Mouse (Mus musculus) neural tube, embryonic 10.5 days (tissue): ENCODE results near the gene Csk.

Experiments
- DNase-seq: peaks from one replicate; pipeline ENCODE4 v3.0.0-alpha.2; 2017; ENCODE audit warnings: low spot score; ENCODE audit errors: extremely low spot score

Gene Csk

GRCm38 (mm10) chr9:57604875-57605274, 48.6 kb downstream of the Csk start:
- DNase-seq: no peak

GRCm38 (mm10) chr9:57602098-57602497, 51.3 kb downstream of the Csk start:
- no peak for DNase-seq

DNA sequence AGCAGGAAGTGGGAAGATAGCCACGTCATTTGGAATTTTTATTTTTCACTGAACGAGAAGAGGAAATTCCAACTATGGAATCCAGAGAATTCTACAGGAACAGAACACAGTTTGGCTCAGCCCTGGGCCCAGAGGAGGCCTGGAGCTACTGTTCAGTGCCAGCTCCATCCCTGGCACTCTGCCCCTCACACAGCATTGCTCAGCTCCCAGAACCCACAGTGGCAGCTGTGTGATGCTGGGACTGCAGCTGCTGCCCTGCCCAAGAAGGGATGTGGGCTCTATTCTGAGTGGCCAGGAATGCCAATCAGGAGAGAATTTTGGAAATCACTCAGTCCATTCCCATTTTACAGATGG, 52.1 kb downstream of the Csk start:
- DNase-seq: no peak

DNA sequence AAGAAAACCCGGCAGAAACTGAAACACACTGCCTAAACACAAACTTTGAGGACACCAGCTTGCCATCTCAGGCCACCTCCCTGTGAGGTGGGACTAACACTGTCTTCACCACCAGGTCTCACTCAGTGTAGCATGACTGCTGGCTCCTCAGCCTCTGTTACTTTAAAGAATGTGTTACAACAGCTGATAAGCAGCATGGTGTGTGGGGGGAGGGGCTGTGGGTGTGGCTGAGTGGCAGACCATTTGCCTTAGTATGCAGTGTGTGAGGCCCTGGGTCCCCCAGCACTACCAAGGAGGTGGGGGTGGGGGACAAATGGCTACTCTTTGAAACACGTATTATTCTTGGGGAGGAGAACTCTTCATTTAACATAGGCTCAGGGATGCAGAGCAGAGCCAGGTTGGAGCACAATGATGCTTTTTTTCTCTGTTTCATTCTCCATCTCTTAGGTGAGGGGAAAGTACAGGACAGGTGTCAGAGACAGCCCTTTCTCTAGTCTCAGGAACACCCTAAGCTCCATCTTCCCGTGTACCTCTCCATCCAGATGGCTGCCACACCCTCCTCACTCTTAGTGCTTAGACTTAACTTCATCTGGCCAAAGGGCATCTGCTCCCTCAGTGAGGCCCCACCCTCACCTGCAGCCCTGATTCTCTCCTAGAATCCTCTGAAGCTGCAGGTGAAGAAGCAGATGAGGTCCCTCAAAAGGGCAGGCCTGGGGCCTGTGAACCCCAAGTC, 52.6 kb downstream of the Csk start:
- peak; percentile 46 for DNase-seq

DNA sequence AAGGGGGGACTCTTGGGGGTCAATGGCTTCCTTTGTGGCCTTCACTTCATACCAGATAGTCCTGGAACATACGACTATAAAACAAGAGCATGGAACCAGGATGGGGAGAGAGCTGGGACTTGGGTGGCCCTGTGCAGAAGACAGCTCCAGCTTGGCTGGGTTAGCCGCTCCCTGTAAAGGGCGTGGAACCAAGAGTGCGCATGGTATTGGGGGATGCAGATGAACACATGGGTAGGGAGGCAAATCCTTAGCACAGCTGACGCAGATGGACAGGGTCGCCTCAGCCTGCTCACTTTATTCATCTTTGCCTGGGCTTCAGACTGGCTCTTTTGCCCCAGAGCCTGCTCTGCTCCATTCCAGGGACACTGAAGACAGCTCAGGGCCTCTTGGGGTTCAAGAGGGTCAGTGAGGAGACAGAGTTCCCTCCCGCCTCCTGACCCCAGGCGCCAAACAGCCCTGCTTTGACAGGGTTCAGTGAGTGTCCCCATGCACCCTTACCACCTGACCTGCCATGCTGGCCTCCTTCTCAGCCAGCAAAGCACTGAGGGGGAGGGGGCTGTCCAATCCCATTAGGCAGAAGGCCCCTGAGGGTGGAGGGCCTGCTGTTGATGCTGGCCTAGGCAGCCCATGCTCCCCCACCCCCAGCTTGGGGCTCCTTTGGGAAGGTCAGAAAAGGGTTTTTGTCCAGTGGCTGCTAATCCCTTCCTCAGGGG, 54.4 kb downstream of the Csk start:
- peak; percentile 23 for DNase-seq

- peak; percentile 21 for DNase-seq
Observed at GRCm38 (mm10) chr9:57597929-57598382, 55.5 kb downstream of the Csk start.

DNA sequence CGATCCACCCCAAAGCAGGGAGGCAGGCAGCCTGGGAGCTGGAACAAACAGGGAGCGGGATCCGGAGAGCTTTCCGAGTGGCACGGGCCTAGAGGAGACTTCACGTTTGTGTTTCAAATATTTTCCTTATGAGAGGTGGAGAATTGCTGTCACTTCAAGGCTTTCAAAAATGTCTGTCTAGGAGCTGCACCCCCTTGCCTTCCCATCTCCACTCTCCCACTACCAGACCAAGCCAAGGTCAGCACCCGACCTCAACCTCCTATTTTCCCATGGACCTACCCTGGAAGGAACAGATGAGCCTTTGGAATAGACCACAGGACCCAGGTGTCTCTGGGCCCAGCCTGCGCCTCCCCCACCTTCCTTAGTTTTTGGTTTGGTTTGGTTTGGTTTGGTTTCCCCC, 56.2 kb downstream of the Csk start:
- no peak for DNase-seq

- DNase-seq: no peak
Observed at GRCm38 (mm10) chr9:57594174-57594509, 59.3 kb downstream of the Csk start.

- peak; percentile 19 for DNase-seq
Observed at GRCm38 (mm10) chr9:57593454-57594173, 59.8 kb downstream of the Csk start.

GRCm38 (mm10) chr9:57590726-57591125, 62.7 kb downstream of the Csk start:
- no peak for DNase-seq

DNA sequence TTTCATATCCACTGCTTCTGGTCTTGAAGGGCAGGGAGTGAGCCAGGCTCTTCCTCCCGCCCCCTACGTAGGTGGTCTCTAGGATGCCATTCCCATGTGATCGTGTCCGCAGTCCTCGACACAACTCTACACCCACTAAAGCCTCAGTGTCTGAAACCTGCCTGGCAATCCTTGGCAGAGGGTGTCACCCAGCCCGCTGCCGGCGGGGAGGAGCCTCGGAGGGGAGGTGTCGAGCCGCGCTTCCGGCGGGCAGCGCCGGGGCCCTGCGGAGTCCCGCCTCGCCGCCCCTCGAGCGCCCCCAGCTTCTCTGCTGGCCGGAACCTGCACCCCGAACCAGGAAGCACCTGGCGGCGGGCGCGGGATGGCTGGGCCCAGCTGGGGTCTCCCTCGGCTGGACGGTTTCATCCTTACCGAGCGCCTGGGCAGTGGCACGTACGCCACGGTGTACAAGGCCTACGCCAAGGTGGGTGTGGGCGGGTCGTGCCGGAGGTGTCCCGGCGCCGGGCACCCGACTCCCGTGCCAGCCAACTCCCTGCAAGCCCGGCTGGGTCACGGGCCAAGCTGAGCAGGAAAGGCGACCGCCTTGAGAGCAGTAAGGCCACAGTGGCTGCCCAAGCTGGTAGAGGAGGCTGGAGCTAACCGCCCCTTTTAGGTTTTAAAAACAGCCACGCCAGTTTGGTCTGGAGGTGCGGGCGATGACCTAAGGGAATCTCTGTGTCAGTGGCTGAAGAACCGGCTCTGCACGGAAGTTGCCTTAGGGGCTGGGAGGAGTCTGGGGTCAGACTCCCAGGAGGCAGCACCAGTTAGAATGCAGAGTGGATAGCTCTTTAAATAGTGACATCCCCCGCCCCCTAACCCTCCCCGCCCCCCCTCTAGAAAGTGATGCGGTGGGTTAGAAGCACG, 64.0 kb downstream of the Csk start, which contains the start of gene Ulk3:
Ulk3 (plus strand) TSS at position 229 of the 903 bp plus-strand sequence.
- DNase-seq: peak; percentile 77

GRCm38 (mm10) chr9:57584991-57585390, 68.4 kb downstream of the Csk start:
- no peak for DNase-seq

GRCm38 (mm10) chr9:57577144-57577849, 76.1 kb downstream of the Csk start:
- DNase-seq: no peak
